Mouse (Mus musculus) erythroblast, embryonic 14.5 days (primary cell): Measurements from ENCODE around the gene Nkd1. TPM values are rescaled to one million over a fixed set of nuclear protein-coding genes. Genes with fewer than 3 reads are reported as not detected.

Source experiments
- H3K27me3 ChIP-seq: 2 replicates; pipeline ENCODE4 v1.6.1; 2012; ENCODE audit warnings: inconsistent platforms; ENCODE audit not compliant: control insufficient read depth
- H3K36me3 ChIP-seq: 2 replicates; pipeline ENCODE4 v1.6.1; 2012; ENCODE audit warnings: mild to moderate bottlenecking, inconsistent platforms; ENCODE audit not compliant: control insufficient read depth
- H3K4me1 ChIP-seq: 2 replicates; pipeline ENCODE4 v1.6.1; 2012; ENCODE audit warnings: inconsistent platforms; ENCODE audit not compliant: control insufficient read depth
- H3K4me3 ChIP-seq: replicated peaks from 2 replicates; pipeline ENCODE3; 2012; ENCODE audit warnings: moderate library complexity, mild to moderate bottlenecking, inconsistent platforms
- H3K9me3 ChIP-seq: 2 replicates; pipeline ENCODE4 v1.6.1; 2012; ENCODE audit warnings: low read length, inconsistent platforms, mixed read lengths; ENCODE audit not compliant: control insufficient read depth
- GATA1 ChIP-seq: IDR thresholded peaks from 2 replicates; pipeline ENCODE4 v1.6.1; 2012; ENCODE audit warnings: low read length, inconsistent platforms, mixed read lengths
- TAL1 ChIP-seq: IDR thresholded peaks from 3 replicates; pipeline ENCODE4 v1.6.1; 2012; ENCODE audit warnings: low read length, inconsistent platforms, mixed read lengths
- polyA plus RNA-seq: library from polyadenylated mRNA; stranded (reverse); fragments of >175 nt; gene quantifications from 2 replicates; pipeline ENCODE4 v1.2.3, GENCODE M21; 2012

Gene Nkd1
- polyA plus RNA-seq, 1 experiment, result not detected

- Histone ChIP-seq H3K27me3 (0 out of 2 replicates have a peak, but pooled peaks cover 2% of the 10 kb centered on the region), H3K4me3 (no peak overlapping the region), H3K36me3 (no peaks in the 10 kb centered on the region), H3K9me3 (peaks cover 3% of the 10 kb centered on the region), H3K4me1 (no peaks in the 10 kb centered on the region)
- TF ChIP-seq TAL1 (no peak), GATA1 (no peak)
Measured at GRCm38 (mm10) chr8:88604065-88605038, 83.2 kb downstream of the Nkd1 start.

- no peak for TF ChIP-seq GATA1
- TF ChIP-seq TAL1, result no peak
- peaks cover 3% of the 10 kb centered on the region for H3K9me3 ChIP-seq
- H3K4me1 ChIP-seq, result no peaks in the 10 kb centered on the region
- no peaks in the 10 kb centered on the region for H3K36me3 ChIP-seq
- no peak overlapping the region for H3K4me3 ChIP-seq
- 0 out of 2 replicates have a peak, but pooled peaks cover 2% of the 10 kb centered on the region for H3K27me3 ChIP-seq
Measured at GRCm38 (mm10) chr8:88605361-88606040, 84.3 kb downstream of the Nkd1 start.

GRCm38 (mm10) chr8:88609036-88609435 is 87.9 kb downstream of the Nkd1 start:
- Histone ChIP-seq H3K9me3 (no peaks in the 10 kb centered on the region), H3K4me3 (no peak overlapping the region), H3K36me3 (no peaks in the 10 kb centered on the region), H3K4me1 (no peaks in the 10 kb centered on the region), H3K27me3 (no peaks in the 10 kb centered on the region)
- TF ChIP-seq GATA1 (no peak), TAL1 (no peak)

GRCm38 (mm10) chr8:88610271-88610670 is 89.1 kb downstream of the Nkd1 start:
- Histone ChIP-seq H3K4me1 (no peaks in the 10 kb centered on the region), H3K36me3 (no peaks in the 10 kb centered on the region), H3K4me3 (no peak overlapping the region), H3K9me3 (no peaks in the 10 kb centered on the region), H3K27me3 (no peaks in the 10 kb centered on the region)
- no peak for TF ChIP-seq TAL1
- no peak for TF ChIP-seq GATA1

- no peak overlapping the region for H3K4me3 ChIP-seq
- no peaks in the 10 kb centered on the region for H3K9me3 ChIP-seq
- TF ChIP-seq TAL1, result no peak
- no peak for TF ChIP-seq GATA1
- no peaks in the 10 kb centered on the region for H3K36me3 ChIP-seq
- no peaks in the 10 kb centered on the region for H3K4me1 ChIP-seq
- peaks cover 6% of the 10 kb centered on the region for H3K27me3 ChIP-seq
Measured at GRCm38 (mm10) chr8:88614981-88615380, 93.8 kb downstream of the Nkd1 start.

GRCm38 (mm10) chr8:88618612-88619011 is 97.5 kb downstream of the Nkd1 start:
- Histone ChIP-seq H3K27me3 (peaks cover 6% of the 10 kb centered on the region), H3K4me3 (no peak overlapping the region), H3K9me3 (no peaks in the 10 kb centered on the region), H3K36me3 (no peaks in the 10 kb centered on the region), H3K4me1 (no peaks in the 10 kb centered on the region)
- TF ChIP-seq TAL1 (no peak), GATA1 (no peak)

- Histone ChIP-seq H3K36me3 (no peaks in the 10 kb centered on the region), H3K4me1 (no peaks in the 10 kb centered on the region), H3K4me3 (no peak overlapping the region), H3K27me3 (peaks cover 6% of the 10 kb centered on the region), H3K9me3 (no peaks in the 10 kb centered on the region)
- TF ChIP-seq TAL1 (no peak), GATA1 (no peak)
Measured at GRCm38 (mm10) chr8:88619513-88619912, 98.4 kb downstream of the Nkd1 start.

- TF ChIP-seq GATA1 (no peak), TAL1 (no peak)
- H3K27me3 ChIP-seq, result peaks cover 6% of the 10 kb centered on the region
- H3K4me1 ChIP-seq, result no peaks in the 10 kb centered on the region
- H3K4me3 ChIP-seq, result no peak overlapping the region
- no peaks in the 10 kb centered on the region for H3K9me3 ChIP-seq
- no peaks in the 10 kb centered on the region for H3K36me3 ChIP-seq
Measured at GRCm38 (mm10) chr8:88620931-88621330, 99.8 kb downstream of the Nkd1 start.

GRCm38 (mm10) chr8:88621408-88621807 is 100.3 kb downstream of the Nkd1 start:
- TF ChIP-seq TAL1 (no peak), GATA1 (no peak)
- no peaks in the 10 kb centered on the region for H3K4me1 ChIP-seq
- H3K9me3 ChIP-seq, result no peaks in the 10 kb centered on the region
- peaks cover 7% of the 10 kb centered on the region for H3K27me3 ChIP-seq
- H3K4me3 ChIP-seq, result no peak overlapping the region
- H3K36me3 ChIP-seq, result no peaks in the 10 kb centered on the region
